Mouse (Mus musculus) bone marrow, adult 2 months (tissue): ENCODE measurements around the gene Psmd4.

Source experiments
- CTCF ChIP-seq: fragments of 200-500 bp; IDR thresholded peaks from 2 replicates; pipeline ENCODE4 v1.5.1; 2011; ENCODE audit warnings: low read length, control low read depth; ENCODE audit not compliant: control insufficient read depth, insufficient read depth
- POLR2A ChIP-seq: fragments of 200-500 bp; IDR thresholded peaks from 2 replicates; pipeline ENCODE4 v1.6.1; 2011; ENCODE audit warnings: low read depth, mild to moderate bottlenecking, control low read depth, low read length, borderline replicate concordance; ENCODE audit not compliant: control insufficient read depth

DNA sequence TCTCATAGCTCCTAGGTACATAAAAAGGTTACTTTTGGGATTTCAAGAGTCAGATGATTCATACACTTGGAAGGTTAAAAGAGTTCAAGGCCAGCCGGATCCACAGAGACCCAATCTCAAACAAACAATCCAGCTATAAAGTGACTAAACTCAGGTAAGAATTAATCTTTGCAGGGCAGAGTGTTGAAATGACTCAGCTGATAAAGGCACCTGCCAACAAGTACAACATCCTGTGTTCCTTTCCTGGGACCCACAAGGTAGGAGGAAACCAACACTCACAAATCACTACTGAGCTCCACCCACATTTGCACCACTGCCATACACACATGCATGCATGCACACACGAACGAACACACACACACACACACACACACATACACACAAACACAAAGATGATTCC, 13.8 kb downstream of the Psmd4 start:
- no peak for TF ChIP-seq CTCF
- TF ChIP-seq POLR2A = no peak
